Mouse (Mus musculus) spleen, adult 2 months (tissue): ENCODE results near the gene 4933427D14Rik. TPM values are rescaled to one million over a fixed set of nuclear protein-coding genes. Genes with fewer than 3 reads are reported as not detected.

Experiments
- DNase-seq, 2 experiments: peaks; one replicate each; pipeline versions ENCODE4 v3.0.0 to v3.0.0-alpha.2; 2012 to 2021; ENCODE audit warnings: low spot score in 2 of 2, low read depth in 1 of 2
- H3K27ac ChIP-seq: fragments of 200-500 bp; 2 replicates; pipeline ENCODE4 v1.5.1; 2012; ENCODE audit warnings: low read length, inconsistent platforms; ENCODE audit not compliant: insufficient read depth
- H3K27me3 ChIP-seq: fragments of 200-500 bp; 2 replicates; pipeline ENCODE4 v1.6.1; 2012; ENCODE audit warnings: mild to moderate bottlenecking, moderate library complexity, low read length, inconsistent platforms; ENCODE audit not compliant: control insufficient read depth, insufficient read depth
- H3K36me3 ChIP-seq: fragments of 200-500 bp; 2 replicates; pipeline ENCODE4 v1.6.1; 2012; ENCODE audit warnings: mild to moderate bottlenecking, low read length, inconsistent platforms; ENCODE audit not compliant: control insufficient read depth, insufficient read depth
- H3K4me1 ChIP-seq: fragments of 200-500 bp; 2 replicates; pipeline ENCODE4 v1.6.1; 2011; ENCODE audit warnings: inconsistent platforms; ENCODE audit not compliant: control insufficient read depth, insufficient read depth, insufficient read length
- H3K4me3 ChIP-seq: fragments of 200-500 bp; 2 replicates; pipeline ENCODE4 v1.5.1; 2011; ENCODE audit warnings: mild to moderate bottlenecking, inconsistent platforms; ENCODE audit not compliant: insufficient read depth, insufficient read length; ENCODE audit errors: extremely low read depth
- CTCF ChIP-seq: fragments of 200-500 bp; IDR thresholded peaks from 2 replicates; pipeline ENCODE4 v1.5.1; 2011; ENCODE audit warnings: mild to moderate bottlenecking, inconsistent platforms; ENCODE audit not compliant: insufficient read depth, insufficient read length, insufficient replicate concordance; ENCODE audit errors: extremely low read depth
- POLR2A ChIP-seq: fragments of 200-500 bp; IDR thresholded peaks from 2 replicates; pipeline ENCODE4 v1.6.1; 2011; ENCODE audit warnings: low read depth, low read length, inconsistent platforms
- WGBS: fragments of 180-500 bp; shearing (Covaris S2); methylation state at CpG from one replicate; pipeline ENCODE4 v1.1.7; 2018; 5-methylcytosine and 5-hydroxymethylcytosine counted together
- polyA plus RNA-seq: library from polyadenylated mRNA; depleted of rRNA; stranded (reverse); fragments of >200 nt; gene quantifications from 2 replicates; pipeline ENCODE4 v1.2.3, GENCODE M21; 2012

4933427D14Rik gene
- polyA plus RNA-seq, 1 experiment: 3.6 TPM

DNA sequence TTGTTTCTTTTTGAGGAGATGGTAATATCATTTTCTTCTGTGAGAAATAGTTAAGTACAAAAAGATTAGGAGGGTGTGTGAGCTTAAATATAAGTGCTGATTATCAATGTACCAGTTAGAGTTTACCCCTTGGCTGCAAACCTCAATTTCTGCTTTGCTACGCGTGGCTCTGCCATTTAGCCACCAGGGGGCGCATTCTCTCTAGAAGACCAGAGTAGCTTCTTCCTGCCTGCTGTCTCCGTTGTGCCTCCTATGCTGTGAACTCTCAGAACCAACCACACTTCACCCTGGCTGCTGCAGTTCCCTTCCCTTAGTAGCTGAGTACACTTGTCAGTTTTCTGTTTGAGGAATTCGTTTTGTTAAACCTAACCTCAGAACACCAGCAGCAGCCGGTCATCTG is 14.0 kb upstream of the 4933427D14Rik start:
- TF ChIP-seq CTCF: peak; percentile 73; the same call in 1 of the 2 replicates
- TF ChIP-seq POLR2A: no peak
- peak; percentile 50 to 69 for DNase-seq
- H3K4me3 ChIP-seq: no peak overlapping the region
- H3K27ac ChIP-seq: no peak overlapping the region
- H3K27me3 ChIP-seq: no peaks in the 10 kb centered on the region
- WGBS: 14% methylated on average over 6 of the region's 6 CpGs
- H3K36me3 ChIP-seq: no peaks in the 10 kb centered on the region
- no peaks in the 10 kb centered on the region for H3K4me1 ChIP-seq

DNA sequence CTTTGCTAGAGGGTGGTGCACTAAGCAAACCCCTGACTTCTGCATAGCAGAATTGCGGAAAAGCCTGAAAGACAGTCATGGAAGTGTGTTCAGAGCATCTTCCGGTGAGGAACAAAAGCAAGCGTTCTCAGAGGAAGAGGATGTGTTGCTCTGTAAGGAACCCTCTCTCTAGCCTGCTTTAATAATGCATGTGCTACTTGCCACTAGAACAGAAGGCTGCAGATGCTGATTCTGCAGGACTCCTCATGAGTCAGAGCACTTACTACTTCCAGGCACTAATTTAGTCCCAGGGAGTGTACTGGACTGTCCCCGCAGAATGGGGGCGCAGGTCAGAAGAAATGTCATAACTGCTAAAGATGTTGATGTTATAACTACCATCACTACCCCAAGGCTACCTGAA is 9.9 kb upstream of the 4933427D14Rik start:
- Histone ChIP-seq H3K36me3 (no peaks in the 10 kb centered on the region), H3K27ac (no peak overlapping the region), H3K4me1 (peaks cover 2% of the 10 kb centered on the region; the same call in 1 of the 2 replicates), H3K27me3 (no peaks in the 10 kb centered on the region), H3K4me3 (no peak overlapping the region)
- DNase-seq: no peak
- 88% methylated on average over 5 of the region's 5 CpGs for WGBS
- no peak for TF ChIP-seq POLR2A
- TF ChIP-seq CTCF: no peak

DNA sequence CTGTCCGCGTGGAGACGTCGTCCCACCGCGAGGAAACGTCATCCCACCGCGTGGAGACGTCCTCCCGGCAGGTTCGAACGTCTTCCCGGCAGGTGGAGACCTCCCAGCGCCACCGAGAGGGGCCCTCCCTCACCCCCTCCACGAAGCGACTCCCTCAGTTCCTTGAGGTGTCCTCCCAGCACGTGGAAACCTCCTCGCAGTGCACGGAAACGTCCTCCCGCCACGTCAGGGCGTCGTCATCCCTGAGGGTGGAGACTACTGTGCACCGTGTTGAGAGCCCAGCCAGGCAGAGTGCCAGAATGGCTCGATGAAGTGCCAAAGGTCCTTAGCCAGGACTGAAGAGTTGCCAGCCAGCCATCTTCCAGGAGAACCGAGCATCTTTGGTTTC is 8.1 kb upstream of the 4933427D14Rik start, which contains the start of gene Med31:
Med31 (minus strand) TSS at position 183 of the 388 bp plus-strand sequence.
- Histone ChIP-seq H3K27ac (peak within 1 kb of the TSS; percentile 65), H3K36me3 (peaks cover 2% of the 10 kb centered on the region; the same call in 1 of the 2 replicates), H3K4me1 (peaks cover 2% of the 10 kb centered on the region; the same call in 1 of the 2 replicates), H3K4me3 (peak within 1 kb of the TSS; percentile 78), H3K27me3 (no peaks in the 10 kb centered on the region)
- under 1% methylated on average over 28 of the region's 29 CpGs for WGBS
- TF ChIP-seq CTCF: no peak
- no peak for TF ChIP-seq POLR2A
- peak; percentile 66 to 67 for DNase-seq

DNA sequence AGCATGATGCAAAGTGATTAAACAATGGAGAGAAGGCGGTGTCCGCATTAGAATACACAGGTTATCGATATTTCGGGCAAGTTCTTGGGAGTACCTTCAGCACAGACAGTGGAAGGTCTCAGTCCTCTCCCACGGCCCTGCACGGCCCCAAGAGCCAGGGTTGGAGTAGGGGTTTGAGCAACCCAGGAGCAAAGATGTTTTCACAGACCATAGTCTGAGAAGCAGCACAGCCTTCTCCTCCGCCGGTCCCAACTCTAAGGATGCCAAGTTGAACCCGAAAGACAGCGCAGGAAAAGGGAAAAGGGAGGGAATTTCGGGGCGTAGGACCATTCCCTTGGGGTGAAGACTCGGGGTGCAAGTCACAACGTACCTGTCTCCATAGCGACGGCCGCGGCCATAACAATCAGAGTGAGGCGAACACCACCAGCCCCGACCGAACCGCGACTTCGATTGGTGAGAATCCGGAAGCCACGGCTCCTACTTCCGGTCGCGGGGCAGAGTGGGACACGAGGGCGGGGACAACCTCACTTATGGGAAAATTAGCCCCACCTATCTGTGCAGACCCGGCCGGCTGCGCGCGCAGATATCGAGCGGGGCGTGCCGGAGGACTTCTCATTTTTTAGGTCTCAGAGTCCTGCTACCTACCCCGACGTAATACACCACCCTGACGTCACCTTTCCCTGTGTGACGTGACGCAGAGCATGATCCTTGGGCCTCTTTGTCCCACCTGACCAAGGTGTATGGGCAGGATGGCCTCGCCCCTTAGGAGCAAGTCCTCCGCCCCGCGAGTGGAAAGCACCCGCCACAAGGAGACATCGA is 7.5 kb upstream of the 4933427D14Rik start:
- peak overlapping the region; percentile 65 for H3K27ac ChIP-seq
- WGBS: 2% methylated on average over 51 of the region's 51 CpGs
- TF ChIP-seq CTCF: no peak
- TF ChIP-seq POLR2A: peak; percentile 18; the same call in 1 of the 2 replicates
- no peaks in the 10 kb centered on the region for H3K27me3 ChIP-seq
- peak overlapping the region; percentile 78 for H3K4me3 ChIP-seq
- H3K36me3 ChIP-seq: peaks cover 2% of the 10 kb centered on the region; the same call in 1 of the 2 replicates
- DNase-seq: peak; percentile 92 to 97
- H3K4me1 ChIP-seq: peaks cover 2% of the 10 kb centered on the region; the same call in 1 of the 2 replicates

DNA sequence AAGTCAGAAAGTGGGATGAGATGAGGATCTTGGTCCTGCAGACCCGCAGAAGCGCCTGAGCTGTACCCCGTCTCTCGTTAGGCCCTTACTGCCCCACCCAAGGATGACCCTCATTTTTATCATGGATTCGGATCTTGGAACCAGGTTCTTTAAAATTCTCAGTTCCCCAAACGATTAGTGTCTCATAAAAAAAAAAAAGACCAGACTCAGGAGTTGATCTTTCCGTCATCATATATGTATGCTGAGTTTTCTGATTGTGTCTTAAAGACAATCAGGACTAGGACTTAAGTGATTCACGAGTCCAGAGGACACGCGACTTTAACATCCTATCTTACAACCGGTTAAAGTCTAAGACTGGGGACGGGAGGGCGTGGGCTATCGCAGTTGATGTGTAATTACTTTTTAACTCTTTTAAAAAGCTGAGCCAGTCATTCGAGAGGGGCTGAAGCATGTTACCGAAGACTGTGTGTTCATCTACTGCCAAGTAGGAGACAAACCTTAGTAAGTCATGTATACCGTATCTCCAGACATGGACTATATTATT is 647 bp upstream of the 4933427D14Rik start:
- peaks cover 3% of the 10 kb centered on the region; the same call in 1 of the 2 replicates for H3K36me3 ChIP-seq
- H3K27ac ChIP-seq: peak overlapping the region; percentile 8; the same call in 1 of the 2 replicates
- WGBS: 13% methylated on average over 17 of the region's 17 CpGs

DNA sequence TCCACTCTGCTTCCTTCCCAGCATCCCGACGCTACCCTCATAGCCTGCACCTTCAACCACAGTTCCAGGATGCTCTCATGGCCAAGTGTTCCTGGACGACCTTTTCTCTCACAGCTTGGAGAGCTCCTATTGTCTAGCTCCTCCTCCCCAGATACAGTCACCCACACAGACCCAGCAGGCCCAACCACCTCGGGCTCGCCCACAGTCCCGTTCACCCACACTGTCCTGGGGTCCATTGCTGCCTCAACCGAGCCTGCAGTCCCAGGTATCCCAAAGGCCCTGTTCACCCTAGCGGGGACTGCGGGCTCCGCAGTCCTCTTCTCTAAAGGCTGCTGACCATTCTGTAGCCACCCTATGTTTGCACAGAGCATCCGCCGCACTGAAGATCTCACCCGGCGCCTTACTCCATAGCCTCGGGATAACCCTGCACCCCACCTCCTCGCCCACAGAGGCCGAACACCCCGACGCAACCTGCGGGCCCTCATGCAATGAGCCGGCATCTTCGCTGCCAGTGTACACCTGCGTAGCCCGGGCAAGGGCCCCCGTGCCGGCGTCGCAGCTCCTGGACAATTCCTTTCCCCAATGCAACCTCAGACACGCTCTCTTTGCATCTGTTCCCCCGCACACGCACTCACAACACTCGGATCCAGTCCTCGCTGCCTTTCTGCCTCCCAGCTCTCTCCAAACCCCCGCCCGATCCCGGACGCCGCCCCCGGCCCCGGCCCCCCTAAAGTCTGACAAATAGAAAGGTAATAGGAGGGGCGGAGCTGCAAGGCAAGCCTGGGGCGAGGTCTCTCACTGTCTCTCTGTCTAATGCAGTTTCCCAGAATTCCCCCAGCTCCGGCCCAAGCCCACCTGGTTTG is 687 bp downstream of the 4933427D14Rik start, which contains the start of gene Gm43951:
Gm43951 (minus strand) TSS at position 500 of the 863 bp plus-strand sequence.
- TF ChIP-seq POLR2A (no peak), CTCF (no peak)
- H3K27me3 ChIP-seq: no peaks in the 10 kb centered on the region
- peak within 1 kb of the TSS; percentile 8; the same call in 1 of the 2 replicates for H3K27ac ChIP-seq
- H3K4me3 ChIP-seq: peak within 1 kb of the TSS; percentile 81
- no peak for DNase-seq
- H3K4me1 ChIP-seq: no peaks in the 10 kb centered on the region; the same call in 1 of the 2 replicates
- WGBS: 2% methylated on average over 43 of the region's 43 CpGs
- peaks cover 6% of the 10 kb centered on the region for H3K36me3 ChIP-seq

More for the DNA sequence above, 647 bp upstream of the 4933427D14Rik start:
- TF ChIP-seq CTCF (no peak), POLR2A (no peak)
- Histone ChIP-seq H3K4me3 (peak overlapping the region; percentile 81), H3K27me3 (no peaks in the 10 kb centered on the region), H3K4me1 (no peaks in the 10 kb centered on the region; the same call in 1 of the 2 replicates)
- DNase-seq: no peak
